Mouse (Mus musculus): ENCODE measurements around the gene Trim21. TPM values are rescaled to one million over a fixed set of nuclear protein-coding genes. Genes with fewer than 3 reads are reported as not detected.

Trim21 gene
- 0.44 and 0.59 TPM in 2 replicates for polyA plus RNA-seq (2016; fragmentation: Nextera tagmentation; extraction: Ambion mirVana)

- 0 out of 2 replicates have a peak, but pooled peaks cover 8% of the 10 kb centered on the region for H3K4me1 ChIP-seq (replicated peaks)
- H3K9me3 ChIP-seq: no peaks in the 10 kb centered on the region
- peak within 1 kb of the TSS; percentile 46 for H3K4me3 ChIP-seq (replicated peaks)
- H3K36me3 ChIP-seq: no peaks in the 10 kb centered on the region
- peak within 1 kb of the TSS; percentile 63 for H3K4me2 ChIP-seq
- H3K27ac ChIP-seq: no peak within 1 kb of the TSS
- 24% methylated on average over 10 of the region's 10 CpGs for WGBS
- peak; percentile 96 for ATAC-seq (ENCODE audit: insufficient number of reproducible peaks, insufficient read depth, low FRiP score, low TSS enrichment, low read depth)
- H3K9ac ChIP-seq (replicated peaks): peak within 1 kb of the TSS; percentile 56; the same call in 1 of the 2 replicates
- H3K27me3 ChIP-seq: no peaks in the 10 kb centered on the region
Measured at GRCm38 (mm10) chr7:102564999-102565997, at the start of gene Trim21. Gene Trim21 (minus strand): TSS chr7:102565486.

- no peaks in the 10 kb centered on the region for H3K27me3 ChIP-seq
- 75% methylated on average over 1 of the region's 1 CpGs for WGBS
- no peak within 1 kb of the TSS for H3K4me2 ChIP-seq
- no peak for ATAC-seq (ENCODE audit: insufficient number of reproducible peaks, insufficient read depth, low FRiP score, low TSS enrichment, low read depth)
- no peaks in the 10 kb centered on the region for H3K4me1 ChIP-seq (replicated peaks)
- H3K4me3 ChIP-seq (replicated peaks): no peak within 1 kb of the TSS
- H3K9ac ChIP-seq (replicated peaks): no peak within 1 kb of the TSS
- no peaks in the 10 kb centered on the region for H3K9me3 ChIP-seq
- H3K27ac ChIP-seq: no peak within 1 kb of the TSS
- H3K36me3 ChIP-seq: no peaks in the 10 kb centered on the region
Measured at GRCm38 (mm10) chr7:102597378-102598031, 32.2 kb upstream of the Trim21 start, which contains the start of gene Olfr552. Gene Olfr552 (plus strand): TSS chr7:102597770.

- no peak within 1 kb of the TSS for H3K4me2 ChIP-seq
- H3K27me3 ChIP-seq: no peaks in the 10 kb centered on the region
- WGBS: 90% methylated on average over 3 of the region's 3 CpGs
- H3K36me3 ChIP-seq: no peaks in the 10 kb centered on the region
- no peaks in the 10 kb centered on the region for H3K9me3 ChIP-seq
- H3K4me1 ChIP-seq (replicated peaks): no peaks in the 10 kb centered on the region
- H3K9ac ChIP-seq (replicated peaks): no peak within 1 kb of the TSS
- ATAC-seq (ENCODE audit: insufficient number of reproducible peaks, insufficient read depth, low FRiP score, low TSS enrichment, low read depth): no peak
- no peak within 1 kb of the TSS for H3K4me3 ChIP-seq (replicated peaks)
- H3K27ac ChIP-seq: no peak within 1 kb of the TSS
Measured at GRCm38 (mm10) chr7:102591786-102592185, 26.5 kb upstream of the Trim21 start, which contains the start of gene Olfr551. Gene Olfr551 (minus strand): TSS chr7:102591886.

GRCm38 (mm10) chr7:102575998-102576397 lies 10.7 kb upstream of the Trim21 start:
- no peak overlapping the region for H3K4me2 ChIP-seq
- H3K36me3 ChIP-seq: no peaks in the 10 kb centered on the region
- H3K9me3 ChIP-seq: no peaks in the 10 kb centered on the region
- no peak overlapping the region for H3K27ac ChIP-seq
- H3K4me3 ChIP-seq (replicated peaks): no peak overlapping the region
- no peaks in the 10 kb centered on the region for H3K27me3 ChIP-seq
- no peak for ATAC-seq (ENCODE audit: insufficient number of reproducible peaks, insufficient read depth, low FRiP score, low TSS enrichment, low read depth)
- 76% methylated on average over 6 of the region's 6 CpGs for WGBS
- no peak overlapping the region for H3K9ac ChIP-seq (replicated peaks)
- H3K4me1 ChIP-seq (replicated peaks): no peaks in the 10 kb centered on the region

- Histone ChIP-seq H3K4me2 (no peak overlapping the region), H3K36me3 (no peaks in the 10 kb centered on the region), H3K27ac (no peak overlapping the region), H3K27me3 (no peaks in the 10 kb centered on the region), H3K9me3 (no peaks in the 10 kb centered on the region), H3K4me1 (replicated peaks) (no peaks in the 10 kb centered on the region), H3K9ac (replicated peaks) (no peak overlapping the region), H3K4me3 (replicated peaks) (no peak overlapping the region)
- ATAC-seq (ENCODE audit: insufficient number of reproducible peaks, insufficient read depth, low FRiP score, low TSS enrichment, low read depth): no peak
- WGBS: 83% methylated on average over 3 of the region's 3 CpGs
Measured at GRCm38 (mm10) chr7:102573174-102573830, 8.0 kb upstream of the Trim21 start.

- Histone ChIP-seq H3K9ac (replicated peaks) (no peak within 1 kb of the TSS), H3K4me3 (replicated peaks) (no peak within 1 kb of the TSS), H3K27ac (no peak within 1 kb of the TSS), H3K36me3 (no peaks in the 10 kb centered on the region), H3K27me3 (no peaks in the 10 kb centered on the region), H3K4me1 (replicated peaks) (no peaks in the 10 kb centered on the region), H3K4me2 (no peak within 1 kb of the TSS), H3K9me3 (no peaks in the 10 kb centered on the region)
- no peak for ATAC-seq (ENCODE audit: insufficient number of reproducible peaks, insufficient read depth, low FRiP score, low TSS enrichment, low read depth)
- 93% methylated on average over 8 of the region's 8 CpGs for WGBS
Measured at GRCm38 (mm10) chr7:102571142-102571541, 5.9 kb upstream of the Trim21 start, which contains the start of gene Olfr550. Gene Olfr550 (plus strand): TSS chr7:102571442.

- H3K36me3 ChIP-seq: no peaks in the 10 kb centered on the region
- H3K27ac ChIP-seq: no peak overlapping the region
- 0 out of 2 replicates have a peak, but pooled peaks cover 8% of the 10 kb centered on the region for H3K4me1 ChIP-seq (replicated peaks)
- no peak overlapping the region for H3K4me2 ChIP-seq
- no peak for ATAC-seq (ENCODE audit: insufficient number of reproducible peaks, insufficient read depth, low FRiP score, low TSS enrichment, low read depth)
- H3K9me3 ChIP-seq: no peaks in the 10 kb centered on the region
- 92% methylated on average over 4 of the region's 4 CpGs for WGBS
- H3K9ac ChIP-seq (replicated peaks): no peak overlapping the region
- no peak overlapping the region for H3K4me3 ChIP-seq (replicated peaks)
- H3K27me3 ChIP-seq: no peaks in the 10 kb centered on the region
Measured at GRCm38 (mm10) chr7:102566219-102566618, 933 bp upstream of the Trim21 start.

- H3K27ac ChIP-seq: no peak overlapping the region
- WGBS: 83% methylated on average over 3 of the region's 3 CpGs
- no peaks in the 10 kb centered on the region for H3K27me3 ChIP-seq
- H3K4me2 ChIP-seq: no peak overlapping the region
- H3K36me3 ChIP-seq: no peaks in the 10 kb centered on the region
- no peaks in the 10 kb centered on the region for H3K9me3 ChIP-seq
- ATAC-seq (ENCODE audit: insufficient number of reproducible peaks, insufficient read depth, low FRiP score, low TSS enrichment, low read depth): no peak
- no peak overlapping the region for H3K4me3 ChIP-seq (replicated peaks)
- no peak overlapping the region for H3K9ac ChIP-seq (replicated peaks)
- H3K4me1 ChIP-seq (replicated peaks): no peaks in the 10 kb centered on the region
Measured at GRCm38 (mm10) chr7:102553279-102553678, 12.0 kb downstream of the Trim21 start.

GRCm38 (mm10) chr7:102549570-102549969 lies 15.7 kb downstream of the Trim21 start, which contains the start of gene Olfr549:
Gene Olfr549 (plus strand): TSS chr7:102549870.
- Histone ChIP-seq H3K9me3 (no peaks in the 10 kb centered on the region), H3K27me3 (no peaks in the 10 kb centered on the region), H3K36me3 (no peaks in the 10 kb centered on the region), H3K27ac (no peak within 1 kb of the TSS), H3K4me3 (replicated peaks) (no peak within 1 kb of the TSS), H3K4me2 (no peak within 1 kb of the TSS), H3K4me1 (replicated peaks) (no peaks in the 10 kb centered on the region), H3K9ac (replicated peaks) (no peak within 1 kb of the TSS)
- WGBS: 85% methylated on average over 3 of the region's 3 CpGs
- ATAC-seq (ENCODE audit: insufficient number of reproducible peaks, insufficient read depth, low FRiP score, low TSS enrichment, low read depth): no peak

GRCm38 (mm10) chr7:102541251-102541650 lies 24.0 kb downstream of the Trim21 start:
- no peak for ATAC-seq (ENCODE audit: insufficient number of reproducible peaks, insufficient read depth, low FRiP score, low TSS enrichment, low read depth)
- H3K4me3 ChIP-seq (replicated peaks): no peak overlapping the region
- no peak overlapping the region for H3K27ac ChIP-seq
- H3K9me3 ChIP-seq: no peaks in the 10 kb centered on the region
- no peak overlapping the region for H3K4me2 ChIP-seq
- H3K9ac ChIP-seq (replicated peaks): no peak overlapping the region
- no peaks in the 10 kb centered on the region for H3K36me3 ChIP-seq
- H3K27me3 ChIP-seq: no peaks in the 10 kb centered on the region
- 73% methylated on average over 3 of the region's 3 CpGs for WGBS
- no peaks in the 10 kb centered on the region for H3K4me1 ChIP-seq (replicated peaks)

GRCm38 (mm10) chr7:102540596-102540995 lies 24.7 kb downstream of the Trim21 start, which contains the start of gene Olfr548-ps1:
Gene Olfr548-ps1 (plus strand): TSS chr7:102540896.
- H3K9ac ChIP-seq (replicated peaks): no peak within 1 kb of the TSS
- WGBS: 84% methylated on average over 2 of the region's 2 CpGs
- H3K4me2 ChIP-seq: no peak within 1 kb of the TSS
- no peaks in the 10 kb centered on the region for H3K27me3 ChIP-seq
- ATAC-seq (ENCODE audit: insufficient number of reproducible peaks, insufficient read depth, low FRiP score, low TSS enrichment, low read depth): no peak
- H3K4me1 ChIP-seq (replicated peaks): no peaks in the 10 kb centered on the region
- H3K36me3 ChIP-seq: no peaks in the 10 kb centered on the region
- no peak within 1 kb of the TSS for H3K27ac ChIP-seq
- H3K9me3 ChIP-seq: no peaks in the 10 kb centered on the region
- no peak within 1 kb of the TSS for H3K4me3 ChIP-seq (replicated peaks)
